In genomic region chr12:93188940-93189339, GRCm38 (mm10) we compare ENCODE assay signal across 28 mouse cellular contexts.
"Had no signal": no experiment of that assay in that cellular context is flagged by ENCODE, and none has a peak within 500 bp of the region (broad histone marks: within the 10 kb centered on the region; RNA-seq: fewer than 3 reads in every experiment).

No protein-coding gene starts in this region.

- H3K27me3 ChIP-seq: embryonic facial prominence, embryonic 12.5 days; embryonic facial prominence, embryonic 13.5 days; embryonic facial prominence, embryonic 15.5 days; forebrain, embryonic 12.5 days; forebrain, embryonic 13.5 days; forebrain, embryonic 15.5 days had no signal

- H3K27ac ChIP-seq: embryonic facial prominence, embryonic 10.5 days; embryonic facial prominence, embryonic 12.5 days; embryonic facial prominence, embryonic 13.5 days; embryonic facial prominence, embryonic 15.5 days; forebrain, embryonic 10.5 days; forebrain, embryonic 12.5 days; forebrain, embryonic 13.5 days; forebrain, embryonic 15.5 days; gastrocnemius, adult 2 months; heart, adult 2 months had no signal

- DNase-seq: cerebellum, adult 8-10 months; cerebellum, adult 9-10 months; cerebellum, adult 9-11 months; cerebellum, postnatal 10 days; cerebellum, postnatal 14 days; cerebellum, postnatal 25 days; cerebellum, postnatal 36 days; embryo, embryonic 11 days; forebrain, postnatal 0 days; gastrocnemius, adult 2 months; gastrocnemius, postnatal 10 days; gastrocnemius, postnatal 14 days; gastrocnemius, postnatal 25 days; gastrocnemius, postnatal 36 days; heart, adult 11 months; heart, adult 18-20 months; heart, adult 2 months had no signal

- H3K4me3 ChIP-seq: embryonic facial prominence, embryonic 10.5 days; embryonic facial prominence, embryonic 12.5 days; embryonic facial prominence, embryonic 13.5 days; embryonic facial prominence, embryonic 15.5 days; erythroblast, embryonic 14.5 days; forebrain, embryonic 10.5 days; forebrain, embryonic 12.5 days; forebrain, embryonic 13.5 days; forebrain, embryonic 15.5 days; gastrocnemius, adult 2 months; heart, adult 2 months had no signal

- H3K9ac ChIP-seq: embryonic facial prominence, embryonic 12.5 days; embryonic facial prominence, embryonic 13.5 days; embryonic facial prominence, embryonic 15.5 days; forebrain, embryonic 12.5 days; forebrain, embryonic 13.5 days; forebrain, embryonic 15.5 days; forebrain, postnatal 0 days had no signal

- H3K36me3 ChIP-seq: embryonic facial prominence, embryonic 10.5 days; embryonic facial prominence, embryonic 12.5 days; embryonic facial prominence, embryonic 13.5 days; embryonic facial prominence, embryonic 15.5 days; forebrain, embryonic 10.5 days; forebrain, embryonic 12.5 days; forebrain, embryonic 15.5 days had no signal

- H3K4me1 ChIP-seq: embryonic facial prominence, embryonic 10.5 days; embryonic facial prominence, embryonic 12.5 days; embryonic facial prominence, embryonic 13.5 days; embryonic facial prominence, embryonic 15.5 days; forebrain, embryonic 10.5 days; forebrain, embryonic 12.5 days; forebrain, embryonic 13.5 days; forebrain, embryonic 15.5 days had no signal

- ATAC-seq: forebrain, embryonic 13.5 days; forebrain, embryonic 14.5 days; forebrain, embryonic 15.5 days; forebrain, embryonic 16.5 days; forebrain, postnatal 0 days had no signal

- H3K4me2 ChIP-seq: embryonic facial prominence, embryonic 12.5 days; embryonic facial prominence, embryonic 13.5 days; embryonic facial prominence, embryonic 15.5 days; forebrain, embryonic 12.5 days; forebrain, embryonic 13.5 days; forebrain, embryonic 15.5 days had no signal

- H3K9me3 ChIP-seq: embryonic facial prominence, embryonic 10.5 days; embryonic facial prominence, embryonic 12.5 days; embryonic facial prominence, embryonic 13.5 days; embryonic facial prominence, embryonic 15.5 days; forebrain, embryonic 10.5 days; forebrain, embryonic 12.5 days; forebrain, embryonic 13.5 days; forebrain, embryonic 15.5 days had no signal
